In genomic region chr4:135945706-135946105, GRCm38 (mm10) we compare ENCODE assay signal across 8 mouse cellular contexts. TPM values are rescaled to one million over a fixed set of nuclear protein-coding genes. Genes with fewer than 3 reads are reported as not detected.
DNase-seq lines count a peak whose midpoint lies in the region; ATAC-seq and TF ChIP-seq lines count a peak whose summit lies in the region.

No protein-coding gene starts in this region.

- ATAC-seq in heart, embryonic 11.5 days (replicated peaks; ENCODE audit: insufficient number of reproducible peaks, low FRiP score, low TSS enrichment) = no peak
- ATAC-seq in hindbrain, embryonic 12.5 days (ENCODE audit: low FRiP score) = peak; percentile 36; the same call in 1 of the 2 replicates
- ATAC-seq in megakaryocyte progenitor cell, adult 5-6 weeks (replicated peaks; ENCODE audit: poor library complexity) = peak; percentile 63

- peak overlapping the region; percentile 90 for H3K4me2 ChIP-seq in heart, embryonic 11.5 days
- peak overlapping the region; percentile 73 for H3K4me2 ChIP-seq in hindbrain, embryonic 12.5 days (replicated peaks)

- in situ Hi-C loops in ES-E14 (cut with MboI; ENCODE audit: low sequenced_read_pairs in 2 of 2, unreplicated experiment in 2 of 2) = no loop called here

- H3K4me3 ChIP-seq in heart, embryonic 11.5 days (ENCODE audit: low read depth, low read length) = peak overlapping the region; percentile 89
- peak overlapping the region; percentile 24 to 91; a peak in 2 of 4 replicates for H3K4me3 ChIP-seq in ES-E14 (ENCODE audit: insufficient read depth in 1 of 2, low read depth in 1 of 2, low read length in 2 of 2, poor library complexity in 1 of 2, severe bottlenecking in 1 of 2)
- H3K4me3 ChIP-seq in hindbrain, embryonic 12.5 days = peak overlapping the region; percentile 77

- no peak for DNase-seq in heart, adult 18-20 months
- no peak for DNase-seq in ES-E14 (ENCODE audit: low read depth, low spot score)
- DNase-seq in layer of hippocampus, postnatal 10 days (ENCODE audit: low spot score in 2 of 2) = no peak
- DNase-seq in adrenal gland, postnatal 25 days = no peak
- no peak for DNase-seq in thymus, postnatal 25 days

- no peaks in the 10 kb centered on the region for H3K27me3 ChIP-seq in heart, embryonic 11.5 days (ENCODE audit: control insufficient read depth, insufficient read depth, low read length)
- H3K27me3 ChIP-seq in hindbrain, embryonic 12.5 days = no peaks in the 10 kb centered on the region

- WGBS in heart, embryonic 11.5 days (ENCODE audit: insufficient replicate concordance) = 77% methylated on average over 10 of the region's 10 CpGs
- 76% methylated on average over 10 of the region's 10 CpGs for WGBS in hindbrain, embryonic 12.5 days

- H3K9me3 ChIP-seq in heart, embryonic 11.5 days (replicated peaks; ENCODE audit: control insufficient read depth, low read length) = no peaks in the 10 kb centered on the region
- H3K9me3 ChIP-seq in ES-E14 (ENCODE audit: control insufficient read depth, insufficient read depth, low read depth, low read length) = no peaks in the 10 kb centered on the region
- H3K9me3 ChIP-seq in hindbrain, embryonic 12.5 days (replicated peaks) = no peaks in the 10 kb centered on the region; the same call in 1 of the 2 replicates

- peaks cover 9% of the 10 kb centered on the region for H3K4me1 ChIP-seq in heart, embryonic 11.5 days (ENCODE audit: control insufficient read depth, insufficient read depth, low read length)
- H3K4me1 ChIP-seq in ES-E14 (ENCODE audit: control insufficient read depth in 2 of 2, insufficient read depth in 2 of 2, low read length in 2 of 2, poor library complexity in 1 of 2) = peaks cover 0 to 2% of the 10 kb centered on the region in 2 experiments; a peak in 1 of 4 replicates
- peaks cover 9% of the 10 kb centered on the region for H3K4me1 ChIP-seq in hindbrain, embryonic 12.5 days

- peaks cover 4% of the 10 kb centered on the region; the same call in 1 of the 2 replicates for H3K36me3 ChIP-seq in heart, embryonic 11.5 days (ENCODE audit: control insufficient read depth, insufficient read depth, low read length)
- no peaks in the 10 kb centered on the region for H3K36me3 ChIP-seq in ES-E14 (ENCODE audit: control insufficient read depth, insufficient read depth, low read length, poor library complexity, severe bottlenecking)
- H3K36me3 ChIP-seq in hindbrain, embryonic 12.5 days = peaks cover 9% of the 10 kb centered on the region

- H3K27ac ChIP-seq in heart, embryonic 11.5 days (ENCODE audit: low read depth, low read length) = peak overlapping the region; percentile 57; the same call in 1 of the 2 replicates
- H3K27ac ChIP-seq in ES-E14 (ENCODE audit: insufficient read depth, low read depth, low read length, poor library complexity, severe bottlenecking) = no peak overlapping the region
- H3K27ac ChIP-seq in hindbrain, embryonic 12.5 days = peak overlapping the region; percentile 64

- H3K9ac ChIP-seq in heart, embryonic 11.5 days (ENCODE audit: low read depth, low read length) = peak overlapping the region; percentile 87; the same call in 1 of the 2 replicates
- H3K9ac ChIP-seq in ES-E14 (ENCODE audit: insufficient read depth, low read depth, low read length, poor library complexity, severe bottlenecking) = peak overlapping the region; percentile 32; the same call in 1 of the 2 replicates
- H3K9ac ChIP-seq in hindbrain, embryonic 12.5 days = peak overlapping the region; percentile 75

TF ChIP-seq in ES-E14, 5 proteins besides CTCF, POLR2A, EP300 and RAD21:
- TF ChIP-seq CHD2 (IDR thresholded peaks at IDR 0.05; ENCODE audit: low read depth, low read length) (no peak), HCFC1 (IDR thresholded peaks at IDR 0.05; ENCODE audit: borderline replicate concordance, insufficient read depth, low read length) (no peak), ZC3H11A (IDR thresholded peaks at IDR 0.05; ENCODE audit: borderline replicate concordance, low read depth, low read length) (no peak), ZNF384 (IDR thresholded peaks at IDR 0.05; ENCODE audit: low read depth, low read length) (no peak), MAFK (IDR thresholded peaks at IDR 0.05; ENCODE audit: insufficient read depth, low read depth, low read length) (no peak)
TF ChIP-seq in ES-E14: peak in this region for 0.

RNA-seq across cellular contexts. Expression of gene Hmgcl, which starts 0.5 kb away (rescaled TPM):
- polyA plus RNA-seq in heart, embryonic 11.5 days (2014; fragmentation: Nextera tagmentation; extraction: Ambion mirVana) = 75.9 and 84.0 TPM in 2 replicates
- 10 to 100 TPM; 87.3 to 91.7 TPM for total RNA-seq in heart, adult 18-20 months (2021)
- total RNA-seq in ES-E14 (2012; rRNA removed) = 15.6 and 17.4 TPM in 2 replicates
- polyA plus RNA-seq in hindbrain, embryonic 12.5 days (2016; fragmentation: Nextera tagmentation; extraction: Ambion mirVana) = 55.6 and 60.2 TPM in 2 replicates
- total RNA-seq in megakaryocyte progenitor cell, adult 5-6 weeks (2015) = 51.4 and 52.1 TPM in 2 replicates
- total RNA-seq in megakaryocyte progenitor cell, adult 5-6 weeks (2017) = 39.7 and 48.1 TPM in 2 replicates
- total RNA-seq in layer of hippocampus, postnatal 10 days (2021) = 10 to 100 TPM; 33.6 to 36.3 TPM
- total RNA-seq in adrenal gland, postnatal 25 days (2021) = 52.6 and 57.3 TPM in 2 replicates

RNA-seq across cellular contexts. Expression of gene Gale, which starts 17.8 kb away (rescaled TPM):
- polyA plus RNA-seq in heart, embryonic 11.5 days (2014; fragmentation: Nextera tagmentation; extraction: Ambion mirVana) = 30.2 and 31.8 TPM in 2 replicates
- total RNA-seq in heart, adult 18-20 months (2021) = 1 to 10 TPM; 1.8 to 2.7 TPM
- total RNA-seq in ES-E14 (2012; rRNA removed) = 31.1 and 33.0 TPM in 2 replicates
- 35.3 and 35.5 TPM in 2 replicates for polyA plus RNA-seq in hindbrain, embryonic 12.5 days (2016; fragmentation: Nextera tagmentation; extraction: Ambion mirVana)
- total RNA-seq in megakaryocyte progenitor cell, adult 5-6 weeks (2015) = 4.4 and 5.2 TPM in 2 replicates
- total RNA-seq in megakaryocyte progenitor cell, adult 5-6 weeks (2017) = 2.2 and 4.7 TPM in 2 replicates
- total RNA-seq in layer of hippocampus, postnatal 10 days (2021) = 10 to 100 TPM; 34.6 to 36.2 TPM
- 13.0 and 15.7 TPM in 2 replicates for total RNA-seq in adrenal gland, postnatal 25 days (2021)

RNA-seq across cellular contexts. Expression of gene Fuca1, which starts 25.2 kb away (rescaled TPM):
- polyA plus RNA-seq in heart, embryonic 11.5 days (2014; fragmentation: Nextera tagmentation; extraction: Ambion mirVana) = 42.4 and 46.5 TPM in 2 replicates
- 10 to 100 TPM; 31.7 to 35.3 TPM for total RNA-seq in heart, adult 18-20 months (2021)
- total RNA-seq in ES-E14 (2012; rRNA removed) = 69.8 and 124 TPM in 2 replicates
- 50.2 and 54.1 TPM in 2 replicates for polyA plus RNA-seq in hindbrain, embryonic 12.5 days (2016; fragmentation: Nextera tagmentation; extraction: Ambion mirVana)
- 27.9 and 39.3 TPM in 2 replicates for total RNA-seq in megakaryocyte progenitor cell, adult 5-6 weeks (2015)
- total RNA-seq in megakaryocyte progenitor cell, adult 5-6 weeks (2017) = 122 and 139 TPM in 2 replicates
- 10 to 100 TPM; 50.9 to 56.1 TPM for total RNA-seq in layer of hippocampus, postnatal 10 days (2021)
- 87.8 and 93.9 TPM in 2 replicates for total RNA-seq in adrenal gland, postnatal 25 days (2021)

RNA-seq across cellular contexts. Expression of gene Lypla2, which starts 26.7 kb away (rescaled TPM):
- 68.6 and 71.5 TPM in 2 replicates for polyA plus RNA-seq in heart, embryonic 11.5 days (2014; fragmentation: Nextera tagmentation; extraction: Ambion mirVana)
- total RNA-seq in heart, adult 18-20 months (2021) = 10 to 100 TPM; 36.6 to 37.8 TPM
- 23.8 and 33.0 TPM in 2 replicates for total RNA-seq in ES-E14 (2012; rRNA removed)
- 153 and 167 TPM in 2 replicates for polyA plus RNA-seq in hindbrain, embryonic 12.5 days (2016; fragmentation: Nextera tagmentation; extraction: Ambion mirVana)
- total RNA-seq in megakaryocyte progenitor cell, adult 5-6 weeks (2015) = 37.2 and 42.6 TPM in 2 replicates
- 15.7 and 21.9 TPM in 2 replicates for total RNA-seq in megakaryocyte progenitor cell, adult 5-6 weeks (2017)
- 100 to 1,000 TPM; 113 to 119 TPM for total RNA-seq in layer of hippocampus, postnatal 10 days (2021)
- 66.4 and 74.3 TPM in 2 replicates for total RNA-seq in adrenal gland, postnatal 25 days (2021)

RNA-seq across cellular contexts. Expression of gene Pithd1, which starts 41.4 kb away (rescaled TPM):
- polyA plus RNA-seq in heart, embryonic 11.5 days (2014; fragmentation: Nextera tagmentation; extraction: Ambion mirVana) = 46.0 and 51.9 TPM in 2 replicates
- 10 to 100 TPM; 22.1 to 25.1 TPM for total RNA-seq in heart, adult 18-20 months (2021)
- total RNA-seq in ES-E14 (2012; rRNA removed) = 35.3 and 41.6 TPM in 2 replicates
- 58.3 and 59.8 TPM in 2 replicates for polyA plus RNA-seq in hindbrain, embryonic 12.5 days (2016; fragmentation: Nextera tagmentation; extraction: Ambion mirVana)
- 19.8 and 22.7 TPM in 2 replicates for total RNA-seq in megakaryocyte progenitor cell, adult 5-6 weeks (2015)
- 18.3 and 31.5 TPM in 2 replicates for total RNA-seq in megakaryocyte progenitor cell, adult 5-6 weeks (2017)
- total RNA-seq in layer of hippocampus, postnatal 10 days (2021) = 10 to 100 TPM; 76.2 to 81.0 TPM
- 30.8 and 33.2 TPM in 2 replicates for total RNA-seq in adrenal gland, postnatal 25 days (2021)

Comparison
In these comparisons a context has a peak if more than half of its experiments do, and no peak if none do; other contexts are left out.
1. H3K9ac ChIP-seq: peak in every context shown above with its lines; median percentile 87 in heart, embryonic 11.5 days; 75 in hindbrain, embryonic 12.5 days; 32 in ES-E14.